Comparison of ENCODE assay signal across 8 mouse cellular contexts in the genomic region with DNA sequence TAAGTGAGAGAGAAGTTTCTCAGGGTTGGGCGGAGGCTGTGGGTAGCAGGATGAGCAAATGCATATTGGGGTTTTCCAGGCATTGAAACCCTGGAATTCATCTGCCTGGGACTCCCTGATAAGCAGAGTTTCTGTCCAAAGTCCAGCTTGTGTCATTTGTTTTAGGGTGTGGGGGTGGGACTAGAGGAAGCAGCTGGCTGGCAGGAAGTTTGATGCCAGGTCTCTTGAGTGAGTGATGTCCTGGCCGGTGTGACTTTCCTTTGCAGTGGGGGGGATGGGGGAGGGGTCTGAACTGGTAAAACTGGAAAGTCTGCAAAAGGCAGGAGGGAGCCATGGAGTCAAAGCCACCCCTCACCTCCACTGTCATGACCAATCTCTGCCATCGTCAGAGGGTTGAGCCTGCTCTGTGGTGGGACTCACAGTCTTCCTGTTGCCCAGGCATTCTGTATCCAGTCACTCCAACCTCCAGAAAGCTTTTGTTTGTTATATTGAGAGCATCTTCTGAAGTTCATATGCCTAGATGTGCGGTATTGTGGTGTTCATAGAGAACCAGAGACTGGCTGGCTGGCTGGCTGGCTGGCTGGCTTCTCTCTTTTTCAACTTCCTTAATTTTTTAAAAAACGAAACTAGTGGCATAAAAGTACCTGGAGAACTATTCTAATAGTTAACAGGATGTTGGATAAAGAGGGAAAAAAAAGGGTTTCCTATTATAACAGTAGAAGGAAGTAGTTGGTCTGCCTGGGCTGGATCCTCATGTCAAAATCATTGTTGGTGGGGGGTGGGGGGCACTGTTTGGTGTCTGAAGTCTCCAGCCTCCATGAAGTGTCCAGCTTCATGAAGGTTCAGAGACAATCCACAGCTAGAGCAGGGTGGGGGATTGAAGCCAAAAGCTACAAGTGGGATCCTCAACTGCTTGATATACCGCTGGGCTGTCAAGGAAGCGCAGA. TPM values are rescaled to one million over a fixed set of nuclear protein-coding genes. Genes with fewer than 3 reads are reported as not detected.
DNase-seq lines count a peak whose midpoint lies in the region.

No protein-coding gene starts in this region.

- DNase-seq in heart, embryonic 10.5 days (ENCODE audit: low spot score) = no peak
- no peak for DNase-seq in heart, postnatal 36 days
- peak; percentile 63 to 76 for DNase-seq in kidney, postnatal 25 days
- no peak for DNase-seq in left cerebral cortex, adult 8-10 months (ENCODE audit: low spot score in 2 of 2)
- no peak for DNase-seq in cerebellum, postnatal 36 days
- DNase-seq in MN1 (ENCODE audit: low spot score) = no peak

- no peaks in the 10 kb centered on the region for H3K27me3 ChIP-seq in heart, embryonic 10.5 days (ENCODE audit: insufficient read depth, poor library complexity, severe bottlenecking)
- no peaks in the 10 kb centered on the region for H3K27me3 ChIP-seq in megakaryocyte, embryonic 14.5 days (replicated peaks)

- peaks cover 8% of the 10 kb centered on the region; the same call in 1 of the 2 replicates for H3K36me3 ChIP-seq in heart, embryonic 10.5 days
- peaks cover 40% of the 10 kb centered on the region for H3K36me3 ChIP-seq in megakaryocyte, embryonic 14.5 days (replicated peaks; ENCODE audit: low read length)

- peaks cover 51% of the 10 kb centered on the region for H3K4me1 ChIP-seq in heart, embryonic 10.5 days
- H3K4me1 ChIP-seq in brown adipose tissue, adult 24 weeks (ENCODE audit: control insufficient read depth, insufficient read depth, insufficient read length, low read length) = peaks cover 20% of the 10 kb centered on the region
- peaks cover 73% of the 10 kb centered on the region for H3K4me1 ChIP-seq in megakaryocyte, embryonic 14.5 days

- intact Hi-C loops in heart, postnatal 36 days (cut with DNase I) = no loop called here

- H3K9me3 ChIP-seq in heart, embryonic 10.5 days = peaks cover 6% of the 10 kb centered on the region
- peaks cover 7% of the 10 kb centered on the region for H3K9me3 ChIP-seq in megakaryocyte, embryonic 14.5 days

- 39% methylated on average over 7 of the region's 7 CpGs for WGBS in heart, embryonic 10.5 days

- H3K4me3 ChIP-seq in heart, embryonic 10.5 days = peak overlapping the region; percentile 31; the same call in 1 of the 2 replicates
- H3K4me3 ChIP-seq in brown adipose tissue, adult 24 weeks (ENCODE audit: insufficient read depth, low read depth, low read length) = peak overlapping the region; percentile 53
- peak overlapping the region; percentile 97 for H3K4me3 ChIP-seq in megakaryocyte, embryonic 14.5 days (replicated peaks)

- peak overlapping the region; percentile 80 for H3K27ac ChIP-seq in heart, embryonic 10.5 days
- H3K27ac ChIP-seq in brown adipose tissue, adult 24 weeks (replicated peaks; ENCODE audit: low read depth, low read length) = peak overlapping the region; percentile 93

RNA-seq across cellular contexts. Expression of gene F11r, which starts 4.4 kb away (rescaled TPM):
- polyA plus RNA-seq in heart, embryonic 10.5 days (2016; fragmentation: Nextera tagmentation; extraction: Ambion mirVana) = 76.9 and 78.6 TPM in 2 replicates
- total RNA-seq in heart, postnatal 36 days (2021) = 10 to 100 TPM; 38.7 to 43.2 TPM
- polyA plus RNA-seq in brown adipose tissue, adult 24 weeks (2012; ENCODE audit: insufficient read depth, insufficient read length, missing spikeins) = 42.9 and 45.1 TPM in 2 replicates
- 21.9 and 94.2 TPM in 2 replicates for polyA plus RNA-seq in megakaryocyte, embryonic 14.5 days (2012; ENCODE audit: insufficient read depth, low replicate concordance)
- 10 to 100 TPM in 2 of 4 experiments, 1 to 10 TPM in 2; 7.7 to 10.3 (median 9.1) TPM for total RNA-seq in left cerebral cortex, adult 8-10 months (2022)

RNA-seq across cellular contexts. Expression of gene Tstd1, which starts 23.1 kb away (rescaled TPM):
- 2.6 and 4.0 TPM in 2 replicates for polyA plus RNA-seq in heart, embryonic 10.5 days (2016; fragmentation: Nextera tagmentation; extraction: Ambion mirVana)
- 1 to 10 TPM; 1.2 to 1.6 TPM for total RNA-seq in heart, postnatal 36 days (2021)
- polyA plus RNA-seq in brown adipose tissue, adult 24 weeks (2012; ENCODE audit: insufficient read depth, insufficient read length, missing spikeins) = not detected in 2 replicates
- polyA plus RNA-seq in megakaryocyte, embryonic 14.5 days (2012; ENCODE audit: insufficient read depth, low replicate concordance) = not detected in 2 replicates
- total RNA-seq in left cerebral cortex, adult 8-10 months (2022) = 1 to 10 TPM; 1.5 to 3.2 (median 2.4) TPM

RNA-seq across cellular contexts. Expression of gene Usf1, which starts 30.6 kb away (rescaled TPM):
- 65.2 and 70.9 TPM in 2 replicates for polyA plus RNA-seq in heart, embryonic 10.5 days (2016; fragmentation: Nextera tagmentation; extraction: Ambion mirVana)
- total RNA-seq in heart, postnatal 36 days (2021) = 10 to 100 TPM; 41.0 to 52.1 TPM
- 13.1 and 18.2 TPM in 2 replicates for polyA plus RNA-seq in brown adipose tissue, adult 24 weeks (2012; ENCODE audit: insufficient read depth, insufficient read length, missing spikeins)
- 18.5 and 37.8 TPM in 2 replicates for polyA plus RNA-seq in megakaryocyte, embryonic 14.5 days (2012; ENCODE audit: insufficient read depth, low replicate concordance)
- total RNA-seq in left cerebral cortex, adult 8-10 months (2022) = 100 to 1,000 TPM in 1 of 4 experiments, 10 to 100 TPM in 3; 89.5 to 102 (median 96.9) TPM

RNA-seq across cellular contexts. Expression of gene Arhgap30, which starts 53.0 kb away (rescaled TPM):
- polyA plus RNA-seq in heart, embryonic 10.5 days (2016; fragmentation: Nextera tagmentation; extraction: Ambion mirVana) = 0.41 and 0.95 TPM in 2 replicates
- 1 to 10 TPM; 2.7 to 2.9 TPM for total RNA-seq in heart, postnatal 36 days (2021)
- 2.1 and 3.0 TPM in 2 replicates for polyA plus RNA-seq in brown adipose tissue, adult 24 weeks (2012; ENCODE audit: insufficient read depth, insufficient read length, missing spikeins)
- 5.2 and 12.3 TPM in 2 replicates for polyA plus RNA-seq in megakaryocyte, embryonic 14.5 days (2012; ENCODE audit: insufficient read depth, low replicate concordance)
- total RNA-seq in left cerebral cortex, adult 8-10 months (2022) = 1 to 10 TPM; 2.1 to 5.5 (median 3.0) TPM

Comparison
In these comparisons a context has a peak if more than half of its experiments do, and no peak if none do; other contexts are left out.
1. DNase-seq: peak in kidney, postnatal 25 days (2 of 2); none in heart, embryonic 10.5 days (single experiment), heart, postnatal 36 days (0 of 2), left cerebral cortex, adult 8-10 months (0 of 2), cerebellum, postnatal 36 days (0 of 2) and MN1 (single experiment).
2. H3K4me3 ChIP-seq: peak in every context shown above with its lines; median percentile 97 in megakaryocyte, embryonic 14.5 days; 53 in brown adipose tissue, adult 24 weeks; 31 in heart, embryonic 10.5 days.